Mouse (Mus musculus): ENCODE results near the gene Wdr26. TPM values are rescaled to one million over a fixed set of nuclear protein-coding genes. Genes with fewer than 3 reads are reported as not detected.
A peak's percentile ranks its signal among the peaks of the same experiment; 100 is the strongest.

Gene Wdr26
- polyA plus RNA-seq, 1 experiment from 2014 or later = 26.3 TPM

- WGBS = 78% methylated on average over 5 of the region's 5 CpGs
- Histone ChIP-seq H3K27me3 (ENCODE audit: insufficient read depth, poor library complexity, severe bottlenecking) (no peaks in the 10 kb centered on the region), H3K4me3 (no peak overlapping the region), H3K4me1 (peaks cover 35% of the 10 kb centered on the region), H3K9me3 (no peaks in the 10 kb centered on the region), H3K36me3 (no peaks in the 10 kb centered on the region), H3K27ac (peak overlapping the region; percentile 2; the same call in 1 of the 2 replicates)
- DNase-seq (ENCODE audit: low spot score) = no peak
Measured at GRCm38 (mm10) chr1:181251624-181252023, 39.8 kb upstream of the Wdr26 start.

- H3K4me3 ChIP-seq = no peak overlapping the region
- peaks cover 35% of the 10 kb centered on the region for H3K4me1 ChIP-seq
- 91% methylated on average over 8 of the region's 8 CpGs for WGBS
- no peaks in the 10 kb centered on the region for H3K27me3 ChIP-seq (ENCODE audit: insufficient read depth, poor library complexity, severe bottlenecking)
- peak; percentile 43 for DNase-seq (ENCODE audit: low spot score)
- H3K9me3 ChIP-seq = no peaks in the 10 kb centered on the region
- no peak overlapping the region for H3K27ac ChIP-seq
- H3K36me3 ChIP-seq = no peaks in the 10 kb centered on the region
Measured at GRCm38 (mm10) chr1:181250961-181251360, 39.2 kb upstream of the Wdr26 start.

- no peaks in the 10 kb centered on the region for H3K36me3 ChIP-seq
- 79% methylated on average over 6 of the region's 6 CpGs for WGBS
- peak; percentile 80 for DNase-seq (ENCODE audit: low spot score)
- no peaks in the 10 kb centered on the region for H3K27me3 ChIP-seq (ENCODE audit: insufficient read depth, poor library complexity, severe bottlenecking)
- no peak overlapping the region for H3K27ac ChIP-seq
- H3K9me3 ChIP-seq = no peaks in the 10 kb centered on the region
- H3K4me1 ChIP-seq = peaks cover 29% of the 10 kb centered on the region
- H3K4me3 ChIP-seq = no peak overlapping the region
Measured at GRCm38 (mm10) chr1:181249537-181249936, 37.7 kb upstream of the Wdr26 start.

- Histone ChIP-seq H3K4me3 (no peak overlapping the region), H3K27me3 (ENCODE audit: insufficient read depth, poor library complexity, severe bottlenecking) (no peaks in the 10 kb centered on the region), H3K4me1 (peaks cover 19% of the 10 kb centered on the region), H3K9me3 (no peaks in the 10 kb centered on the region), H3K36me3 (no peaks in the 10 kb centered on the region), H3K27ac (peak overlapping the region; percentile 48)
- DNase-seq (ENCODE audit: low spot score) = peak; percentile 73
- 67% methylated on average over 3 of the region's 3 CpGs for WGBS
Measured at GRCm38 (mm10) chr1:181247175-181247574, 35.4 kb upstream of the Wdr26 start.

- Histone ChIP-seq H3K27me3 (ENCODE audit: insufficient read depth, poor library complexity, severe bottlenecking) (no peaks in the 10 kb centered on the region), H3K9me3 (no peaks in the 10 kb centered on the region), H3K4me1 (peaks cover 15% of the 10 kb centered on the region), H3K36me3 (no peaks in the 10 kb centered on the region), H3K4me3 (no peak overlapping the region), H3K27ac (peak overlapping the region; percentile 48)
- peak; percentile 77 for DNase-seq (ENCODE audit: low spot score)
- WGBS = 27% methylated on average over 7 of the region's 7 CpGs
Measured at GRCm38 (mm10) chr1:181246487-181247138, 34.8 kb upstream of the Wdr26 start.

- H3K27ac ChIP-seq = peak overlapping the region; percentile 48
- H3K9me3 ChIP-seq = no peaks in the 10 kb centered on the region
- H3K36me3 ChIP-seq = no peaks in the 10 kb centered on the region
- H3K27me3 ChIP-seq (ENCODE audit: insufficient read depth, poor library complexity, severe bottlenecking) = no peaks in the 10 kb centered on the region
- no peak overlapping the region for H3K4me3 ChIP-seq
- WGBS = 73% methylated on average over 11 of the region's 11 CpGs
- H3K4me1 ChIP-seq = peaks cover 12% of the 10 kb centered on the region
- peak; percentile 81 for DNase-seq (ENCODE audit: low spot score)
Measured at GRCm38 (mm10) chr1:181245554-181246486, 34.0 kb upstream of the Wdr26 start.

- H3K36me3 ChIP-seq = no peaks in the 10 kb centered on the region
- no peaks in the 10 kb centered on the region for H3K27me3 ChIP-seq (ENCODE audit: insufficient read depth, poor library complexity, severe bottlenecking)
- no peak overlapping the region for H3K27ac ChIP-seq
- H3K4me3 ChIP-seq = no peak overlapping the region
- WGBS = 95% methylated on average over 2 of the region's 2 CpGs
- no peaks in the 10 kb centered on the region for H3K9me3 ChIP-seq
- DNase-seq (ENCODE audit: low spot score) = peak; percentile 72
- peaks cover 12% of the 10 kb centered on the region for H3K4me1 ChIP-seq
Measured at GRCm38 (mm10) chr1:181245067-181245466, 33.3 kb upstream of the Wdr26 start.

- no peaks in the 10 kb centered on the region for H3K9me3 ChIP-seq
- H3K4me1 ChIP-seq = peaks cover 7% of the 10 kb centered on the region
- no peaks in the 10 kb centered on the region for H3K36me3 ChIP-seq
- WGBS = 99% methylated on average over 3 of the region's 3 CpGs
- H3K4me3 ChIP-seq = no peak overlapping the region
- H3K27me3 ChIP-seq (ENCODE audit: insufficient read depth, poor library complexity, severe bottlenecking) = no peaks in the 10 kb centered on the region
- no peak for DNase-seq (ENCODE audit: low spot score)
- H3K27ac ChIP-seq = no peak overlapping the region
Measured at GRCm38 (mm10) chr1:181241185-181241584, 29.4 kb upstream of the Wdr26 start.

- H3K27me3 ChIP-seq (ENCODE audit: insufficient read depth, poor library complexity, severe bottlenecking) = no peaks in the 10 kb centered on the region
- H3K4me1 ChIP-seq = peaks cover 14% of the 10 kb centered on the region
- DNase-seq (ENCODE audit: low spot score) = no peak
- H3K27ac ChIP-seq = no peak overlapping the region
- no peaks in the 10 kb centered on the region for H3K9me3 ChIP-seq
- WGBS = 58% methylated on average over 5 of the region's 5 CpGs
- H3K4me3 ChIP-seq = no peak overlapping the region
- H3K36me3 ChIP-seq = no peaks in the 10 kb centered on the region
Measured at GRCm38 (mm10) chr1:181237332-181237731, 25.5 kb upstream of the Wdr26 start.

- WGBS = 31% methylated on average over 8 of the region's 8 CpGs
- DNase-seq (ENCODE audit: low spot score) = no peak
Measured at GRCm38 (mm10) chr1:181234326-181235035, 22.7 kb upstream of the Wdr26 start.

GRCm38 (mm10) chr1:181233734-181234133, 21.9 kb upstream of the Wdr26 start:
- H3K27me3 ChIP-seq (ENCODE audit: insufficient read depth, poor library complexity, severe bottlenecking) = no peaks in the 10 kb centered on the region
- 82% methylated on average over 6 of the region's 6 CpGs for WGBS
- peaks cover 32% of the 10 kb centered on the region for H3K4me1 ChIP-seq
- no peaks in the 10 kb centered on the region for H3K9me3 ChIP-seq
- no peak overlapping the region; the same call in 1 of the 2 replicates for H3K4me3 ChIP-seq
- peak overlapping the region; percentile 83 for H3K27ac ChIP-seq
- DNase-seq (ENCODE audit: low spot score) = no peak
- no peaks in the 10 kb centered on the region for H3K36me3 ChIP-seq

More at GRCm38 (mm10) chr1:181234326-181235035, 22.7 kb upstream of the Wdr26 start:
- Histone ChIP-seq H3K9me3 (no peaks in the 10 kb centered on the region), H3K27me3 (ENCODE audit: insufficient read depth, poor library complexity, severe bottlenecking) (no peaks in the 10 kb centered on the region), H3K36me3 (no peaks in the 10 kb centered on the region), H3K27ac (peak overlapping the region; percentile 83), H3K4me3 (peak overlapping the region; percentile 41), H3K4me1 (peaks cover 32% of the 10 kb centered on the region)

GRCm38 (mm10) chr1:181232307-181233027, 20.7 kb upstream of the Wdr26 start:
- no peaks in the 10 kb centered on the region for H3K27me3 ChIP-seq (ENCODE audit: insufficient read depth, poor library complexity, severe bottlenecking)
- 21% methylated on average over 8 of the region's 8 CpGs for WGBS
- H3K36me3 ChIP-seq = no peaks in the 10 kb centered on the region
- no peak for DNase-seq (ENCODE audit: low spot score)
- no peak overlapping the region for H3K4me3 ChIP-seq
- H3K27ac ChIP-seq = peak overlapping the region; percentile 79
- peaks cover 34% of the 10 kb centered on the region for H3K4me1 ChIP-seq
- no peaks in the 10 kb centered on the region for H3K9me3 ChIP-seq
